Mouse (Mus musculus): Measurements from ENCODE around the gene Ttc33. TPM values are rescaled to one million over a fixed set of nuclear protein-coding genes. Genes with fewer than 3 reads are reported as not detected.
A peak's percentile ranks its signal among the peaks of the same experiment; 100 is the strongest.

Ttc33 gene
- total and polyA plus RNA-seq, 3 experiments: 21.0 to 26.2 TPM; not detected in 1

DNA sequence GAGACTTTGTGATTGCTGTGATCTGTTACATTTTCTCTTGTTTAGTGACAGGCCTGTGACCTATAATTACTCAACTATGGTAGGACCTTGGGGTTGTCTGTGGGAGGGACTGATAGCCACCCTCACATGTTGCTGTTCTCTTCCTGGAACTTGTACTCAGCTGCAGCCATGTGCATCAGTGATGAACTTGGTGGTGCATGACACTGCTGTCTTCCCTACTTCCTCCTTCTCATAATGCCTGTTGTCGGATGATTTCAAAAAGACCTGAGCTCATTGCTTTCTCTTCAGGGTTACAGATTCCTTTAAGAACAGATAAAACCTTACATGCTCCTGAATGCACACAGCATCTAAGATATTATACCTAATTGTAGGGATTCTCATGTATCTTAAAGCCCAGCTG lies 2.7 kb downstream of the Ttc33 start (continued):
- TF ChIP-seq POLR2A (IDR thresholded peaks at IDR 0.05; ENCODE audit: control insufficient read depth in 1 of 2, insufficient read depth in 1 of 2, low read depth in 1 of 2, low read length in 2 of 2, poor library complexity in 1 of 2): peak in 1 of 2 experiments; percentile 39; a peak in 2 of 4 replicates
- no peak for TF ChIP-seq CTCF (IDR thresholded peaks at IDR 0.05 in 2 of 3, conservative IDR thresholded peaks at IDR 0.05 in 1 of 3; ENCODE audit: control insufficient read depth in 1 of 3, insufficient read depth in 1 of 3, low read depth in 2 of 3, low read length in 3 of 3, poor library complexity in 1 of 3, severe bottlenecking in 1 of 3)
- no peak for TF ChIP-seq NELFE (IDR thresholded peaks at IDR 0.05; ENCODE audit: low read depth, low read length)
- no peak for TF ChIP-seq SMC3 (IDR thresholded peaks at IDR 0.05; ENCODE audit: low read depth, low read length)
- no peak for TF ChIP-seq GABPA (IDR thresholded peaks at IDR 0.05; ENCODE audit: low read depth, low read length)
- TF ChIP-seq MXI1 (IDR thresholded peaks at IDR 0.05; ENCODE audit: low read depth, low read length): peak; percentile 90
- no peak for TF ChIP-seq MYB (IDR thresholded peaks at IDR 0.05; ENCODE audit: low read depth, low read length)
- peak in 1 of 2 experiments; percentile 45; a peak in 2 of 4 replicates for TF ChIP-seq EP300 (IDR thresholded peaks at IDR 0.05; ENCODE audit: low read depth in 1 of 2, low read length in 2 of 2)
- TF ChIP-seq HCFC1 (IDR thresholded peaks at IDR 0.05; ENCODE audit: low read depth, low read length): 0 out of 2 replicates have a peak, but pooled peaks have one; percentile 26
- no peak for TF ChIP-seq JUND (IDR thresholded peaks at IDR 0.05; ENCODE audit: low read depth, low read length)
- TF ChIP-seq MAZ (IDR thresholded peaks at IDR 0.05; ENCODE audit: low read depth, low read length): no peak

DNA sequence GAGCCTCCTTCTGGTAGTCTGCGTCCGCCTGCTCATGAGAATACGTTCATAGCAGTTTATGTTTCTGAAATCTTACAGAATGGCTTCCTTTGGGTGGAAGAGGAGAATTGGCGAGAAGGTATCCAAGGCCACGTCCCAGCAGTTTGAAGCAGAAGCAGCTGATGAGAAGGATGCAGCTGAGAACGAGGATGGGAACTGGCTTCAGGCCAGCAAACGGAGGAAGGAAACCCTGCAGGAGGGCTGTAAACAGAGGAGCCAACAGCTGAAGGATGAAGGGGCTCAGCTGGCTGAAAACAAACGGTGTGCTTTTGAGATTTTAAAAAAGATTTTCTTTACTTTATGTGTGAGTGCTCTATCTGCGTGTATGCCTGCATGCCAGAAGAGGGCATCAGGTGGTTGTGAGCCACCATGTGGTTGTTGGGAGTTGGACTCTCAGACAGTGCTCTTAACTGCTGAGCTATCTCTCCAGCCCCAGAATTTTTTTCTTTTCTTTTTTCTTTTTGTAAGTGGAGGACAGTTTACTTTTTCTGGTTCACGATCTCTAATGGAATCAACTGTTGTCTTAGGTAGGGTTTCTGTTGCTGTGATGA lies 4.3 kb downstream of the Ttc33 start:
- Histone ChIP-seq H3K4me3 (ENCODE audit: control insufficient read depth in 1 of 2, insufficient read depth in 1 of 2, low read depth in 2 of 2, low read length in 2 of 2) (no peak overlapping the region), H3K27ac (ENCODE audit: control insufficient read depth, low read depth, low read length) (no peak overlapping the region), H3K9me3 (replicated peaks; ENCODE audit: insufficient read depth, low read length) (no peaks in the 10 kb centered on the region), H3K79me2 (ENCODE audit: control insufficient read depth, insufficient read depth, low read length, poor library complexity) (peaks cover 3% of the 10 kb centered on the region; the same call in 1 of the 2 replicates), H3K4me1 (ENCODE audit: control insufficient read depth in 1 of 2, insufficient read depth in 2 of 2, low read length in 2 of 2) (peaks cover 7 to 9% of the 10 kb centered on the region in 2 experiments), H3K27me3 (ENCODE audit: control insufficient read depth in 1 of 2, insufficient read depth in 2 of 2, low read length in 2 of 2) (no peaks in the 10 kb centered on the region), H3K36me3 (ENCODE audit: control insufficient read depth in 1 of 2, insufficient read depth in 2 of 2, low read length in 2 of 2) (peaks cover 0 to 24% of the 10 kb centered on the region in 2 experiments; a peak in 2 of 4 replicates), H3K9ac (ENCODE audit: control insufficient read depth, low read depth, low read length, poor library complexity, severe bottlenecking) (no peak overlapping the region)
- peak; percentile 31 for DNase-seq (ENCODE audit: low read depth, low spot score)
- no peak for TF ChIP-seq HCFC1 (IDR thresholded peaks at IDR 0.05; ENCODE audit: low read depth, low read length)
- TF ChIP-seq SMC3 (IDR thresholded peaks at IDR 0.05; ENCODE audit: low read depth, low read length): peak; percentile 36
- no peak for TF ChIP-seq MEF2A (IDR thresholded peaks at IDR 0.05; ENCODE audit: extremely low read depth, insufficient replicate concordance, low read depth, low read length, poor library complexity, severe bottlenecking)
- TF ChIP-seq MAX (IDR thresholded peaks at IDR 0.05; ENCODE audit: low read length): no peak
- no peak for TF ChIP-seq JUND (IDR thresholded peaks at IDR 0.05; ENCODE audit: low read depth, low read length)
- no peak for TF ChIP-seq ZKSCAN1 (IDR thresholded peaks at IDR 0.05; ENCODE audit: low read depth, low read length)
- no peak for TF ChIP-seq TCF12 (IDR thresholded peaks at IDR 0.05; ENCODE audit: low read depth, low read length)
- no peak for TF ChIP-seq NRF1 (IDR thresholded peaks at IDR 0.05; ENCODE audit: insufficient read depth, low read depth, low read length, poor library complexity, severe bottlenecking)
- TF ChIP-seq RCOR1 (IDR thresholded peaks at IDR 0.05; ENCODE audit: low read depth, low read length): no peak
- no peak for TF ChIP-seq MYC (IDR thresholded peaks at IDR 0.05; ENCODE audit: low read depth, low read length)
- no peak for TF ChIP-seq NELFE (IDR thresholded peaks at IDR 0.05; ENCODE audit: low read depth, low read length)
- TF ChIP-seq E2F4 (IDR thresholded peaks at IDR 0.05; ENCODE audit: borderline replicate concordance, low read depth, low read length): no peak
- no peak for TF ChIP-seq ZNF384 (IDR thresholded peaks at IDR 0.05; ENCODE audit: low read depth, low read length)
- no peak for TF ChIP-seq EP300 (IDR thresholded peaks at IDR 0.05; ENCODE audit: low read depth in 1 of 2, low read length in 2 of 2)
- no peak for TF ChIP-seq MXI1 (IDR thresholded peaks at IDR 0.05; ENCODE audit: low read depth, low read length)
- 0 out of 2 replicates have a peak, but pooled peaks have one; percentile 5 for TF ChIP-seq ZC3H11A (IDR thresholded peaks at IDR 0.05; ENCODE audit: low read depth, low read length)
- peak in 2 of 3 experiments; percentile 26 to 40; a peak in 3 of 6 replicates for TF ChIP-seq CTCF (IDR thresholded peaks at IDR 0.05 in 2 of 3, conservative IDR thresholded peaks at IDR 0.05 in 1 of 3; ENCODE audit: control insufficient read depth in 1 of 3, insufficient read depth in 1 of 3, low read depth in 2 of 3, low read length in 3 of 3, poor library complexity in 1 of 3, severe bottlenecking in 1 of 3)
- no peak for TF ChIP-seq USF2 (IDR thresholded peaks at IDR 0.05; ENCODE audit: borderline replicate concordance in 1 of 2, insufficient read depth in 1 of 2, low read depth in 1 of 2, low read length in 2 of 2)
- no peak for TF ChIP-seq GATA1 (IDR thresholded peaks at IDR 0.05; ENCODE audit: low read depth, low read length)
- TF ChIP-seq TAL1 (IDR thresholded peaks at IDR 0.05; ENCODE audit: low read length): no peak
- no peak for TF ChIP-seq MYB (IDR thresholded peaks at IDR 0.05; ENCODE audit: low read depth, low read length)
